Comparison of ENCODE assay signal across 16 mouse cellular contexts in the genomic region with DNA sequence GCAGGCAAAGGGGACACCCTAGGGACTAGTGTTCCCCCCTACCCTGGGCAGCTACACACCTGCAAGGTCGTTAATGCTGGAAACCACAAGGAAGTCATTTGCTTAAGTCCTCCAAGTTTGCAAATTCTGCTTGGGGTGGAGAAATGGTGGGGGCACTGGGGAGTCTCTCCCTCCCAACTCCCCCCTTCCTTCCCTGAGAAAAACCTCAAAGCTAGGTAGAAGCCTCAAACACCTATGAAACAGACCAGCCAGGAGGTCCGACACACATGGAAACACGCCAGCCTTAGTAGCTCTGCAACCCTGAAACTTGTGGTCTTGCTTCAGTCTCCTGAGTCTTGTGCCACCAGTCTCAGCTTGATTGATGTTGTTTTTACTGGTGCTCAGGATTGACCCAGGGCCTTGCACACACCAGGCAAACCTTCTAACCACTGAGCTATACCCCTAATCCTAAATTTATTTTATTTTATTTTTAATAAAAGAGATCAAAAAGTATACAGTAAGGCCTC. TPM values are rescaled to one million over a fixed set of nuclear protein-coding genes. Genes with fewer than 3 reads are reported as not detected.
DNase-seq lines count a peak whose midpoint lies in the region; ATAC-seq lines count a peak whose summit lies in the region.
"Had no signal": no experiment of that assay in that cellular context is flagged by ENCODE, and none has a peak within 500 bp of the region (broad histone marks: within the 10 kb centered on the region; RNA-seq: fewer than 3 reads in every experiment).

No protein-coding gene starts in this region.

- no peak for DNase-seq in heart, postnatal 25 days (ENCODE audit: low spot score)
- DNase-seq in spleen, postnatal 36 days (ENCODE audit: low spot score in 2 of 2), result peak; percentile 86 to 87
- no peak for DNase-seq in spleen, postnatal 14 days (ENCODE audit: low spot score in 2 of 2)
- no peak for DNase-seq in left cerebral cortex, postnatal 25 days (ENCODE audit: low spot score in 2 of 2)
- no peak for DNase-seq in adrenal gland, postnatal 36 days
- DNase-seq: cerebellum, adult 11-12 months; cerebellum, postnatal 36 days; gastrocnemius, postnatal 36 days; lung, postnatal 10 days had no signal

- 56% methylated on average over 3 of the region's 3 CpGs for WGBS in heart, embryonic 13.5 days
- WGBS in intestine, embryonic 16.5 days, result 42% methylated on average over 3 of the region's 3 CpGs
- WGBS in stomach, embryonic 15.5 days, result 42% methylated on average over 3 of the region's 3 CpGs

- peaks cover 49% of the 10 kb centered on the region for H3K4me1 ChIP-seq in heart, embryonic 13.5 days
- H3K4me1 ChIP-seq in intestine, embryonic 16.5 days (ENCODE audit: control insufficient read depth, insufficient read depth, low read length), result peaks cover 40% of the 10 kb centered on the region
- peaks cover 46% of the 10 kb centered on the region for H3K4me1 ChIP-seq in stomach, embryonic 15.5 days

- H3K4me3 ChIP-seq in heart, embryonic 13.5 days, result no peak overlapping the region
- no peak overlapping the region for H3K4me3 ChIP-seq in intestine, embryonic 16.5 days (ENCODE audit: low read length)
- no peak overlapping the region for H3K4me3 ChIP-seq in stomach, embryonic 15.5 days (replicated peaks)
- H3K4me3 ChIP-seq: forebrain, embryonic 12.5 days; limb, embryonic 15.5 days; neural tube, embryonic 12.5 days had no signal

- H3K4me2 ChIP-seq in heart, embryonic 13.5 days, result no peak overlapping the region
- H3K4me2 ChIP-seq in intestine, embryonic 16.5 days (ENCODE audit: low read depth, low read length), result 0 out of 2 replicates have a peak overlapping the region, but pooled peaks have one; percentile 33
- peak overlapping the region; percentile 32; the same call in 1 of the 2 replicates for H3K4me2 ChIP-seq in stomach, embryonic 15.5 days
- H3K4me2 ChIP-seq: forebrain, embryonic 12.5 days; limb, embryonic 15.5 days; neural tube, embryonic 12.5 days had no signal

- H3K27me3 ChIP-seq in heart, embryonic 13.5 days (replicated peaks), result peaks cover 57% of the 10 kb centered on the region
- peaks cover 5% of the 10 kb centered on the region; the same call in 1 of the 2 replicates for H3K27me3 ChIP-seq in intestine, embryonic 16.5 days (replicated peaks; ENCODE audit: control insufficient read depth, insufficient read depth, low read length)
- peaks cover 10% of the 10 kb centered on the region for H3K27me3 ChIP-seq in stomach, embryonic 15.5 days (replicated peaks)

- H3K36me3 ChIP-seq in heart, embryonic 13.5 days, result no peaks in the 10 kb centered on the region
- no peaks in the 10 kb centered on the region for H3K36me3 ChIP-seq in intestine, embryonic 16.5 days (ENCODE audit: control insufficient read depth, insufficient read depth, low read length)
- no peaks in the 10 kb centered on the region for H3K36me3 ChIP-seq in stomach, embryonic 15.5 days
- H3K36me3 ChIP-seq: forebrain, embryonic 12.5 days; limb, embryonic 15.5 days; neural tube, embryonic 12.5 days had no signal

- H3K27ac ChIP-seq in heart, embryonic 13.5 days (replicated peaks), result peak overlapping the region; percentile 12
- H3K27ac ChIP-seq in intestine, embryonic 16.5 days (ENCODE audit: low read length), result peak overlapping the region; percentile 52
- H3K27ac ChIP-seq in stomach, embryonic 15.5 days, result peak overlapping the region; percentile 77
- H3K27ac ChIP-seq: forebrain, embryonic 12.5 days; limb, embryonic 15.5 days; neural tube, embryonic 12.5 days had no signal

- no peak for ATAC-seq in heart, embryonic 13.5 days (ENCODE audit: extremely low read depth, insufficient number of reproducible peaks, low FRiP score, low TSS enrichment)
- no peak for ATAC-seq in intestine, embryonic 16.5 days
- ATAC-seq in stomach, embryonic 15.5 days (ENCODE audit: insufficient read depth, low FRiP score, low read depth), result no peak
- ATAC-seq: activated CD4-positive, CD25-positive, alpha-beta regulatory T cell, adult 4 months had no signal

- no peaks in the 10 kb centered on the region for H3K9me3 ChIP-seq in heart, embryonic 13.5 days
- no peaks in the 10 kb centered on the region for H3K9me3 ChIP-seq in intestine, embryonic 16.5 days (ENCODE audit: control insufficient read depth, low read length)
- no peaks in the 10 kb centered on the region for H3K9me3 ChIP-seq in stomach, embryonic 15.5 days
- H3K9me3 ChIP-seq: forebrain, embryonic 12.5 days; limb, embryonic 15.5 days; neural tube, embryonic 12.5 days had no signal

- H3K9ac ChIP-seq in heart, embryonic 13.5 days, result no peak overlapping the region
- H3K9ac ChIP-seq in intestine, embryonic 16.5 days (ENCODE audit: low read depth, low read length), result no peak overlapping the region; the same call in 1 of the 2 replicates
- no peak overlapping the region for H3K9ac ChIP-seq in stomach, embryonic 15.5 days
- H3K9ac ChIP-seq: forebrain, embryonic 12.5 days; limb, embryonic 15.5 days; neural tube, embryonic 12.5 days had no signal

- intact Hi-C loops in heart, postnatal 25 days (cut with DNase I), result loop anchor here (2.0 to 5.0 kb wide), 2 partner anchors 23 to 37 kb away; no protein-coding TSS in a partner anchor
- intact Hi-C loops in left cerebral cortex, postnatal 25 days (cut with DNase I), result no loop called here

RNA-seq across cellular contexts. Expression of a gene that starts 2.9 kb away (rescaled TPM):
- polyA plus RNA-seq in heart, embryonic 13.5 days (2015; fragmentation: Nextera tagmentation; extraction: Ambion mirVana), result 3.9 and 4.0 TPM in 2 replicates
- 10 to 100 TPM; 11.5 to 12.2 TPM for total RNA-seq in heart, postnatal 25 days (2021)
- 28.1 and 28.8 TPM in 2 replicates for polyA plus RNA-seq in intestine, embryonic 16.5 days (2015; fragmentation: Nextera tagmentation; extraction: Ambion mirVana)
- polyA plus RNA-seq in stomach, embryonic 15.5 days (2015; fragmentation: Nextera tagmentation; extraction: Ambion mirVana), result 18.9 and 20.6 TPM in 2 replicates
- 1 to 10 TPM; 6.2 TPM for total RNA-seq in left cerebral cortex, postnatal 25 days (2021)
- total RNA-seq in adrenal gland, postnatal 36 days (2021), result 1 to 10 TPM; 7.2 to 8.2 TPM

RNA-seq across cellular contexts. Expression of a gene that starts 35.1 kb away (rescaled TPM):
- 2.1 and 2.3 TPM in 2 replicates for polyA plus RNA-seq in heart, embryonic 13.5 days (2015; fragmentation: Nextera tagmentation; extraction: Ambion mirVana)
- under 1 TPM; 0.29 to 0.50 TPM for total RNA-seq in heart, postnatal 25 days (2021)
- 15.7 and 16.5 TPM in 2 replicates for polyA plus RNA-seq in intestine, embryonic 16.5 days (2015; fragmentation: Nextera tagmentation; extraction: Ambion mirVana)
- 33.7 and 52.1 TPM in 2 replicates for polyA plus RNA-seq in stomach, embryonic 15.5 days (2015; fragmentation: Nextera tagmentation; extraction: Ambion mirVana)
- 1 to 10 TPM in 1 of 2 experiments, under 1 TPM in 1; 0.28 to 1.0 TPM for total RNA-seq in left cerebral cortex, postnatal 25 days (2021)
- total RNA-seq in adrenal gland, postnatal 36 days (2021), result under 1 TPM; 0.33 to 0.70 TPM

RNA-seq across cellular contexts. Expression of a gene that starts 55.0 kb away (rescaled TPM):
- polyA plus RNA-seq in heart, embryonic 13.5 days (2015; fragmentation: Nextera tagmentation; extraction: Ambion mirVana), result 2.2 and 3.0 TPM in 2 replicates
- 1 to 10 TPM in 1 of 2 experiments, under 1 TPM in 1; 0.95 to 1.2 TPM for total RNA-seq in heart, postnatal 25 days (2021)
- polyA plus RNA-seq in intestine, embryonic 16.5 days (2015; fragmentation: Nextera tagmentation; extraction: Ambion mirVana), result 8.1 and 8.9 TPM in 2 replicates
- 10.6 and 10.9 TPM in 2 replicates for polyA plus RNA-seq in stomach, embryonic 15.5 days (2015; fragmentation: Nextera tagmentation; extraction: Ambion mirVana)
- total RNA-seq in left cerebral cortex, postnatal 25 days (2021), result 10 to 100 TPM; 79.5 to 92.4 TPM
- total RNA-seq in adrenal gland, postnatal 36 days (2021), result 1 to 10 TPM; 2.6 to 5.1 TPM

Comparison
In these comparisons a context has a peak if more than half of its experiments do, and no peak if none do; other contexts are left out.
1. DNase-seq: peak in spleen, postnatal 36 days (2 of 2); none in heart, postnatal 25 days (single experiment), spleen, postnatal 14 days (0 of 2), left cerebral cortex, postnatal 25 days (0 of 2) and adrenal gland, postnatal 36 days (0 of 2).
2. H3K27ac ChIP-seq: peak in every context shown above with its lines; median percentile 77 in stomach, embryonic 15.5 days; 52 in intestine, embryonic 16.5 days; 12 in heart, embryonic 13.5 days.
3. RNA of a gene that starts 55.0 kb away (total RNA-seq): 79.5 to 92.4 TPM in left cerebral cortex, postnatal 25 days; 2.6 to 5.1 TPM in adrenal gland, postnatal 36 days and 0.95 to 1.2 TPM in heart, postnatal 25 days; every median in the first group is over 10 times any median in the second.